Mouse (Mus musculus) T-helper 2 cell (primary cell): ENCODE measurements at regions not wholly inside any gene's neighbourhood (a gene's known extent, or its start where the extent isn't known, plus 50 kb on each side); places are given as distances from the start of the nearest gene placed in this dataset.

Experiments used
- in situ Hi-C: fragments of 300-600 bp; cut with MboI, MseI; formaldehyde crosslinking; loops from one replicate; pipeline ENCODE4 v1.15.1; 2025; ENCODE audit warnings: high pct_unique_total_duplicates

- in situ Hi-C loops: no loop called here
Measured at GRCm38 (mm10) chr2:51566554-51567246, 60.6 kb upstream of the Tas2r134 start.

- in situ Hi-C loops: no loop called here
Measured at GRCm38 (mm10) chr2:51563881-51564280, 63.4 kb upstream of the Tas2r134 start.

GRCm38 (mm10) chr2:51563240-51563639, 64.1 kb upstream of the Tas2r134 start:
- in situ Hi-C loops: no loop called here

GRCm38 (mm10) chr2:51550863-51551262, 76.4 kb upstream of the Tas2r134 start:
- in situ Hi-C loops: no loop called here

- in situ Hi-C loops: no loop called here
Measured at GRCm38 (mm10) chr2:51549125-51549524, 78.2 kb upstream of the Tas2r134 start.

GRCm38 (mm10) chr2:51546181-51546580, 81.1 kb upstream of the Tas2r134 start:
- in situ Hi-C loops: no loop called here

GRCm38 (mm10) chr2:51543949-51544348, 83.4 kb upstream of the Tas2r134 start:
- in situ Hi-C loops: no loop called here

DNA sequence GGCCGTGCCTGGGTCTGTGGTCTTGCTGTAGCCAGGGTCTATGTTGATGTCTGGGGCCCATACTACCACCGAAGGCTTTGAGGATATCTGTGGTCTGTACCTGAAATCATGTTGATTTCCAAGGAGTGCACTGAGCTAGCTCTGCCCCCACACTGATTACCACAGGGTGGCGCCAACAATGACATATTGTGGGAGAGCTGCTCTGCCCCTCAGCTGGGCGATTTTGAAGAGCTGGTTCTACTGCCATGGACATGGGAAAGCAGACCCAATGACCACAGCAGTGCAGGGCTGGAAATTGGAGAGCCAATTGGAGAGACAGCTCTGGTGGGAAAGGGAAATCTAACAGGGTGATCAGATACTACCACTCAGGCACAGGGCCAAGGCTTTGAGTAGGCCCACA, 85.0 kb upstream of the Tas2r134 start:
- in situ Hi-C loops: no loop called here

GRCm38 (mm10) chr2:51532709-51533414, 94.4 kb upstream of the Tas2r134 start:
- in situ Hi-C loops: no loop called here

GRCm38 (mm10) chr2:51531106-51531839, 96.0 kb upstream of the Tas2r134 start:
- in situ Hi-C loops: no loop called here

DNA sequence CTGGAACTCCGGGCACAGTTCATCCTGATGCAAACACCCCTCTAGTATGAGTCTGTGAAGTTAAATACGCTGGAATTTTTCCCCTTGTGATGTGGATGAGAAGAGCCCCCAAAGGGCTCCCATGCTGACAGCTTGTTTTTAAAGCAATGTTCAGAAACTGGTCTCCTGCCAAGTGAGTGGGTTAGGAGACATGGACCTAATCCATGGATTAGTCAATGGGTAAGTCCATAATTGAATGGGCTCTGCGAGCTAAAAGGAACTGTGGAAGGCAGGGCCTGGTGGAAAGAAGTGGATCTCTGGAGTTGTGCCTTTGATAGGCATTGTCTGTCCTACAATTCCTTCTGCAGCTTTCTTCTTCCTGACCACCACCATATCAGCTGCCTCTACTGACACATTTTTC, 104.5 kb upstream of the Tas2r134 start:
- in situ Hi-C loops: no loop called here

- in situ Hi-C loops: no loop called here
Measured at GRCm38 (mm10) chr2:51509220-51510011, 117.9 kb upstream of the Tas2r134 start.

DNA sequence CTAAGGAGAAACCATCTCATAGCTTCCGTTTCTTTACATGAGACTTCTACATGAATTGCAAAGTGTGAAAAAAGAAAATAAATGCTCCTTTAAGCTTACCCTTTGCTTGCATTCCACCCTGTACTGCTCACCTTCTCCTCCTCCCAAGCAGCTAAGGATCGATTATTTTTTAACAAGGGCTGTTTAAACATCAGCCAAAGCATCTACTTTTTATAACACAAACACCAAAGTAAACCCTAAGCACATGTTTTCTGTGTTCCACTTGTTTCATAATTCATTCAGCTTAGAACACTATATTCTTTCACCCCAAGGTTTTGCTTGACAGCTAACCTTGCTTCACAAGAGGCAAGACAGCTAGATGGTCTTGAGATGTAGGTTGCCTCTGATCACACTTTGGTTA, 129.4 kb upstream of the Tas2r134 start:
- in situ Hi-C loops: no loop called here

GRCm38 (mm10) chr2:51473753-51474152, 153.6 kb upstream of the Tas2r134 start:
- in situ Hi-C loops: no loop called here

DNA sequence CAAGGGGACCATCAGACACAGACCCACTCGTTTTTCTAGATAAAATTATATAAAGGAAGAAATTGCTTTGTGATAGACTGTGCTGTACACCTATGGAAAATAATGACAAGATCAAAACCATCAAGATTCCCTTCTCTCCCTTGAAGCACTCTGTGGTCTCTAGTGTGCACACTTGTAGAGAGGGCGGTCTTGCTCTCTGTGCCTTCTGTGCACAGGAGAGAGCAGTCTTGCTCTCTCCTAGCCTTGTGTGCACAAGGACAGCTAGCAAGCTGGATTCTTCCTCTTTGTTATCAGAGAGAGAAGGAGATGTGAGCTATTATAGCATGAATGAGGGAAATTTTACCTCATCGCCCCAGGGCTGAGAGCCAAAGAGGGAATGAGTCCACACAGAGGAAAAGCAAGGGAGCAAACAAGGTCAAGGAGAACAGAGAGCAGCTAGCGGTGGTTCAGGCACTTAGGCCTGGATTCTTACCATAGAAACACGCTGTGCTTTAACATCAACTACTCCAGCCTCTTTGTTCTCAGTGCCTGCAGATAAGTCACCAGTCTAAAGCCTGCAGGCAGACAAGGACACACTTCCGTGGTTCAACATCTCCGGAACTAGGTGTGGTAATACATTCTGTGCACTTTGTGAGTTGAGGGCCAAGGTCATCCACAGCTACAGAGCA, 160.2 kb upstream of the Tas2r134 start:
- in situ Hi-C loops: no loop called here

DNA sequence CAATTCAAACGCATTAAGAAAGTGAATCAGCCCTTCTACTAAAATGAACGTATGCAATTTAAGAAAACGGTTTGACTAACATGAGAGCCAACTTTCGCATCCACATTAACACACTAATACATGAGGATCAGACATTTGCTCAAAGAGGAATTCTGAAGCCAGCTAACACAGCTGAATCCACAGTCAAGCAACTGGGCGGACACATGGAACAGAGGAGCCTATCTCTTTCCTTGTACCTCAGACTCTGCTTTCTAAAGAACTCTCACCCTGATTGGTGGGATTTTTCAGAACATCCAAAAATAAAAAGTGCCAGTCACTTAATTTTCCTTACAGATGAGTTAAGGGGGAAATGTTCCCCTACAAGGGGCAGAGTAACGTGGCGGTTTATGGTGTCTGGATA, 161.3 kb upstream of the Tas2r134 start:
- in situ Hi-C loops: no loop called here

GRCm38 (mm10) chr2:51465576-51465975, 161.7 kb upstream of the Tas2r134 start:
- in situ Hi-C loops: no loop called here

GRCm38 (mm10) chr2:51464356-51464755, 163.0 kb upstream of the Tas2r134 start:
- in situ Hi-C loops: no loop called here

GRCm38 (mm10) chr2:51460896-51461295, 166.4 kb upstream of the Tas2r134 start:
- in situ Hi-C loops: no loop called here

GRCm38 (mm10) chr2:51459486-51459885, 167.8 kb upstream of the Tas2r134 start:
- in situ Hi-C loops: no loop called here

GRCm38 (mm10) chr2:51457717-51458116, 169.6 kb upstream of the Tas2r134 start:
- in situ Hi-C loops: no loop called here
